Mouse (Mus musculus) heart, postnatal 14 days (tissue): Measurements from ENCODE around the gene Gm10718. TPM values are rescaled to one million over a fixed set of nuclear protein-coding genes. Genes with fewer than 3 reads are reported as not detected.
"Not testable (repeated sequence)": the region's sequence is repeated elsewhere in the genome, so short reads cannot be mapped to it uniquely, and the experiment has no call there.

Source experiments
- DNase-seq, 2 experiments: peaks; one replicate each; pipeline ENCODE4 v3.0.0; 2021 to 2022
- intact Hi-C: fragments of 180-260 bp; cut with DNase I; formaldehyde crosslinking; loops from one replicate; pipeline ENCODE4 v1.15.1; 2025
- microRNA-seq, 2 experiments: library from miRNA; unstranded; fragments of <30 nt; microRNA quantifications; one replicate each; pipeline ENCODE4 v1.2.0; 2021 to 2022
- total RNA-seq, 2 experiments: library from RNA; stranded (reverse); gene quantifications; 2 replicates each; pipeline ENCODE4 v1.2.3; 2021

Gene Gm10718
- total RNA-seq, 2 experiments from 2014 or later: 0.41 to 0.55 TPM

- peak; percentile 59 to 62 for DNase-seq
- intact Hi-C loops: not testable (repeated sequence)
These were observed 770 bp downstream of the Gm10718 start for GRCm38 (mm10) chr9:3023985-3024648.

DNA sequence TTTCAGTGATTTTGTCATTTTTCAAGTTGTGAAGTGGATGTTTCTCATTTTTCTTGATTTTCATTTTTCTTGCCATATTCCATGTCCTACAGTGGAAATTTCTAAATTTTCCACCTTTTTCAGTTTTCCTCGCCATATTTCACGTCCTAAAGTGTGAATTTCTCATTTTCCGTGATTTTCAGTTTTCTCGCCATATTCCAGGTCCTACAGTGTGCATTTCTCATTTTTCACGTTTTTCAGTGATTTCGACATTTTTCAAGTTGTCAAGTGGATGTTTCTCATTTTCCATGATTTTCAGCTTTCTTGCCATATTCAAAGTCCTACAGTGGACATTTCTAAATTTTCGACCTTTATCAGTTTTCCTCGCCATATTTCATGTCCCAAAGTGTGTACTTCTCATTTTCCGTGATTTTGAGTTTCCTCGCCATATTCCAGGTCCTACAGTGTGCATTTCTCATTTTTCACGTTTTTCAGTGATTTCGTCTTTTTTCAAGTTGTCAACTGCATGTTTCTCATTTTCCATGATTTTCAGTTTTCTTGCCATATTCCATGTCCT lies 1.6 kb downstream of the Gm10718 start, which contains the start of gene Gm10717:
TSS of gene Gm10717 (plus strand) at position 506 of the 556 bp plus-strand sequence.
- DNase-seq: peak; percentile 23 to 47
- intact Hi-C loops: not testable (repeated sequence)

DNA sequence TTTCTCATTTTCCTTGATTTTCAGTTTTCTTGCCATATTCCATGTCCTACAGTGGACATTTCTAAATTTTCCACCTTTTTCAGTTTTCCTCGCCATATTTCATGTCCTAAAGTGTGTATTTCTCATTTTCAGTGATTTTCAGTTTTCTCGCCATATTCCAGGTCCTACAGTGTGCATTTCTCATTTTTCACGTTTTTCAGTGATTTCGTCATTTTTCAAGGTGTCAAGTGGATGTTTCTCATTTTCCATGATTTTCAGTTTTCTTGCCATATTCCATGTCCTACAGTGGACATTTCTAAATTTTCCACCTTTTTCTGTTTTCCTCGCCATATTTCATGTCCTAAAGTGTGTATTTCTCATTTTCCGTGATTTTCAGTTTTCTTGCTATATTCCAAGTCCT lies 2.3 kb downstream of the Gm10718 start:
- peak; percentile 60 to 62 for DNase-seq
- intact Hi-C loops: not testable (repeated sequence)

- intact Hi-C loops, DNase-seq: not testable (repeated sequence)
These were observed 2.8 kb downstream of the Gm10718 start for GRCm38 (mm10) chr9:3026136-3026535.

DNA sequence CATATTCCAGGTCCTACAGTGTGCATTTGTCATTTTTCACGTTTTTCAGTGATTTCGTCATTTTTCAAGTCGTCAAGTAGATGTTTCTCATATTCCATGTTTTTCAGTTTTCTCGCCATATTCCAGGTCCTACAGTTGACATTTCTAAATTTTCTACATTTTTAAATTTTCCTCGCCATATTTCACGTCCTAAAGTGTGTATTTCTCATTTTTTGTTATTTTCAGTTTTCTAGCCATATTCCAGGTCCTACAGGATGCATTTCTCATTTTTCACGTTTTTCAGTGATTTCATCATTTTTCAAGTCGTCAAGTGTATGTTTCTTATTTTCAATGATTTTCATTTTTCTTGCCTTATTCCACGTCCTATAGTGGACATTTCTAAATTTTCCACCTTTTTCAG lies 3.4 kb downstream of the Gm10718 start:
- DNase-seq, intact Hi-C loops: not testable (repeated sequence)

GRCm38 (mm10) chr9:3027200-3027599 lies 3.9 kb downstream of the Gm10718 start:
- DNase-seq, intact Hi-C loops: not testable (repeated sequence)

GRCm38 (mm10) chr9:3029276-3030000 lies 6.1 kb downstream of the Gm10718 start:
- intact Hi-C loops: not testable (repeated sequence)
- peak in 1 of 2 experiments; percentile 11 for DNase-seq

DNA sequence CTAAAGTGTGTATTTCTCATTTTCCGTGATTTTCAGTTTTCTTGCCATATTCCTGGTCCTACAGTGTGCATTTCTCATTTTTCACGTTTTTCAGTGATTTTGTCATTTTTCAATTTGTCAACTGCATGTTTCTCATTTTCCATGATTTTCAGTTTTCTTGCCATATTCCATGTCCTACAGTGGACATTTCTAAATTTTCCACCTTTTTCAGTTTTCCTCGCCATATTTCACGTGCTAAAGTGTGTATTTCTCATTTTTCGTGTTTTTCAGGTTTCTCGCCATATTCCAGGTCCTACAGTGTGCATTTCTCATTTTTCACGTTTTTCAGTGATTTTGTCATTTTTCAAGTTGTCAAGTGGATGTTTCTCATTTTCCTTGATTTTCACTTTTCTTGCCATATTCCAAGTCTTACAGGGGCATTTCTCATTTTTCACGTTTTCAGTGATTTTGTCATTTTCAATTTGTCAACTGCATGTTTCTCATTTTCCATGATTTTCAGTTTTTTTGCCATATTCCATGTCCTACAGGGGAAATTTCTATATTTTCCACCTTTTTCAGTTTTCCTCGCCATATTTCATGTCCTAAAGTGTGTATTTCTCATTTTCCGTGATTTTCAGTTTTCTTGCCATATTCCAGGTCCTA lies 7.5 kb downstream of the Gm10718 start:
- DNase-seq, intact Hi-C loops: not testable (repeated sequence)

GRCm38 (mm10) chr9:3034299-3034698 lies 11.0 kb downstream of the Gm10718 start, which contains the start of gene Gm17535:
TSS of gene Gm17535 (plus strand) at chr9:3034599.
- not testable (repeated sequence) for DNase-seq

DNA sequence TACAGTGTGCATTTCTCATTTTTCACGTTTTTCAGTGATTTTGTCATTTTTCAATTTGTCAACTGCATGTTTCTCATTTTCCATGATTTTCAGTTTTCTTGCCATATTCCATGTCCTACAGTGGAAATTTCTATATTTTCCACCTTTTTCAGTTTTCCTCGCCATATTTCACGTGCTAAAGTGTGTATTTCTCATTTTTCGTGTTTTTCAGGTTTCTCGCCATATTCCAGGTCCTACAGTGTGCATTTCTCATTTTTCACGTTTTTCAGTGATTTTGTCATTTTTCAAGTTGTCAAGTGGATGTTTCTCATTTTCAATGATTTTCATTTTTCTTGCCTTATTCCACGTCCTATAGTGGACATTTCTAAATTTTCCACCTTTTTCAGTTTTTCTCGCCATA lies 13.2 kb downstream of the Gm10718 start, which contains the start of gene Gm10715:
TSS of gene Gm10715 (plus strand) at position 301 of the 400 bp plus-strand sequence.
- DNase-seq, intact Hi-C loops: not testable (repeated sequence)

More at GRCm38 (mm10) chr9:3034299-3034698, 11.0 kb downstream of the Gm10718 start, which contains the start of gene Gm17535:
- intact Hi-C loops: not testable (repeated sequence)

DNA sequence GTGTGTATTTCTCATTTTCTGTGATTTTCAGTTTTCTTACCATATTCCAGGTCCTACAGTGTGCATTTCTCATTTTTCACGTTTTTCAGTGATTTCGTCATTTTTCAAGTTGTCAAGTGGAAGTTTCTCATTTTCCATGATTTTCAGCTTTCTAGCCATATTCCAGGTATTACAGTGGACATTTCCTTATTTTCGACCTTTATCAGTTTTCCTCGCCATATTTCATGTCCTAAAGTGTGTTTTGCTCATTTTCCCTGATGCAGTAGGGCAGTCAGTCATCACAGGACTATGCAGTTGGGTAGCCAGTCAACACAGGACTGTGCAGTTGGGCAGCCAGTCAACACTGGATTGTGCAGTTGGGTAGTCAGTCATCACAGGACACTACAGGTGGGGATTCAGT lies 14.8 kb downstream of the Gm10718 start:
- intact Hi-C loops, DNase-seq: not testable (repeated sequence)

Small RNA genes lying within 50 kb of the gene (microRNA-seq; reads per million reads assigned to microRNA genes)
- gene Mir101c: 0 reads per million in 2 experiments

Other genes starting within 250 kb of the Gm10718 start
- gene Gm10722, start 22.6 kb upstream of the Gm10718 start, total RNA-seq: not detected
- gene Gm11168, start 20.2 kb upstream of the Gm10718 start, total RNA-seq: not detected
- not detected for gene Gm10721, start 10.4 kb upstream of the Gm10718 start, total RNA-seq
- gene Gm10720, start 7.9 kb upstream of the Gm10718 start, total RNA-seq: not detected
- gene Gm10719, start 6.1 kb upstream of the Gm10718 start, total RNA-seq: not detected
- not detected for gene Gm10717, start 1.9 kb downstream of the Gm10718 start, total RNA-seq
- not detected for gene Gm17535, start 11.1 kb downstream of the Gm10718 start, total RNA-seq
- not detected for gene Gm10715, start 13.3 kb downstream of the Gm10718 start, total RNA-seq